Mouse (Mus musculus) left cerebral cortex, postnatal 25 days (tissue): ENCODE data around the gene Vasp. TPM values are rescaled to one million over a fixed set of nuclear protein-coding genes. Genes with fewer than 3 reads are reported as not detected.

Source experiments
- DNase-seq, 2 experiments: peaks; one replicate each; pipeline ENCODE4 v3.0.0; 2022; ENCODE audit warnings: low spot score in 2 of 2, mixed read lengths in 1 of 2
- intact Hi-C: fragments of 180-260 bp; cut with DNase I; formaldehyde crosslinking; loops from one replicate; pipeline ENCODE4 v1.15.1; 2025
- total RNA-seq, 2 experiments: library from RNA; stranded (reverse); gene quantifications; 2 replicates each; pipeline ENCODE4 v1.2.3; 2021

Gene Vasp
- total RNA-seq, 2 experiments from 2014 or later = 13.1 to 14.3 TPM

DNA sequence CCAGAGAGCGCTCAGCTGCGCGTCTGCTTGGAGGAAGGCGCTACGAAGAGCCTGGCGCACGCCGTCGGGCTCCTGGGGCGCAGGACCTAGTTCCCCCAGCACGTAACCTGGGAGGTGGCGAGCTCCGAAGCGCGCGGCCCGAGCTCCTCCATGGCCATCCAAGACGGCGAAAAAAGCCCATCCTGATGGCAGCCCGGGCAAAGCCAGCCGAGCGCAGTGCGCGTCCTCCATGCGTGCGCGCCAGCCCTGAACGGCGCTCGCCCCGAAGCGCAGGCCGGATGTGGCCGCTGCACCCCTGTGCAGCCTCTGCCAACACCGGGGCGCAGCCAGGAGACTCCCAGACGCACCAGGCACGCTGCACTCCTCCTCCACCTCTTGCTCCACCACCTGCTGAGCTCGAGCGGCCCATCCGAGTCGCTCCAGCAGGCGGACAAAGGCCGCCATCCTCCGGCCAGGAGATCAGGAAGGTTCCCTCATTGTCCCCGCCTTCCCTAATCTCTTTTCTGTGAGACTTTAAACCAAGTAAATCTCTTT lies 8.0 kb upstream of the Vasp start, which contains the start of gene Ppm1n:
Ppm1n (minus strand) TSS at position 484 of the 534 bp plus-strand sequence.
- intact Hi-C loops = no loop called here
- DNase-seq = no peak

GRCm38 (mm10) chr7:19279052-19279451 lies 7.4 kb upstream of the Vasp start:
- intact Hi-C loops = no loop called here
- DNase-seq = no peak

DNA sequence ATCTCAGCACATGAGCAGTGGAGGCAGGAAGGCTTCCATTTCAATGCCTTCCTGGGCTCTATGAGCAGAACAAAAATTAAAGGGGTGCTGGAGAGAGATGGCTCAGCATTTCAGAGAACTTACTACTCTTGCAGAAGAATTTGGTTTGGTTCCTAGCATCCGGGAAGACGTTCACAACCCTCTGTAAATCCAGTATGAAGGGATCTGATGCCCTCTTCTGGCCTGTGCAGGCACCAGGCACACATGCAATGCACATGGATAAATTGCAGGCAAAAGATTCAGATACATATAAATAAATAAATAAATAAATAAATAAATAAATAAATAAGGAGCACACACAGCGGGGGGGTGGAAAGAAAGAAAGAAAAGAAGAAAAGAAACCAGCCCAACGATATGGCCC lies 4.6 kb upstream of the Vasp start:
- intact Hi-C loops = no loop called here
- DNase-seq = no peak

GRCm38 (mm10) chr7:19272173-19272764 lies 652 bp upstream of the Vasp start:
- DNase-seq = peak; percentile 32 to 33
- intact Hi-C loops = no loop called here

DNA sequence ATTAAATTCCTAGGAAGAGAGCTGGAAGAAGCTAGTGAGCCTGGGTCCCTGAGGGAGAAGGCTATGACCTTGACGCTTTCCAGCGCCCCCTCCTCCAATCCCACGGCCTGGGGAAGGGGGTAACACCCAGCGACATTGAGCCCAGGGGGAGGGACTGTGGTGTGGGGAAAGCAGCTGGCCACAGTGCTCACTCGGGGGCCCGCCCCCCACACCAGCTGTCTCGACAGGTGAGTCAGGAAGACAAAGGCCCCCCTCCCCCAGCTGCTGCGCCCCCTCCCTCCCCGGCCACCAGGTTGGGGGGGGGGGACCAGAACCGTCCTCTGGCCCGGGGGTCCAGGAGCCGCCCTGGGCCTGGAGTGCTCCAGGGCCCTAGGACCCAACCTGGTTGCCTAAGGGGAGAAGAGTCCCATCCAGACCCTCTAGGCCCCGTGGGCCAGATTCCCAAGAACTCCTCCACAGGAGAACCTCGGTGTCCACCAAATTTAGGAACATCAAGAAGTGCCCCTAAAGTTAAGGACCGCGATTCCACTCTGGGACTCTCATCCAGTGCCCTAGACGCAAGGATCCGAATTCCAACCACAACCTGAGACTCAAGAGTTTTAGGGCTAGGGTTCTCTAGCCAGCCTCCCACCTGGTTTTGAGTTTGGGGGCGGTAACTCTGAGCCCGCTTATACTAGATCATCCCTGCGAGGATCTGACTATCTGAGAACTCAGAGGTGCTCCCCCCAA lies 944 bp downstream of the Vasp start:
- DNase-seq = no peak
- intact Hi-C loops = loop anchor here (1.0 kb wide), 1 partner anchor 42 kb away; the partner anchor contains the start of gene Opa3

DNA sequence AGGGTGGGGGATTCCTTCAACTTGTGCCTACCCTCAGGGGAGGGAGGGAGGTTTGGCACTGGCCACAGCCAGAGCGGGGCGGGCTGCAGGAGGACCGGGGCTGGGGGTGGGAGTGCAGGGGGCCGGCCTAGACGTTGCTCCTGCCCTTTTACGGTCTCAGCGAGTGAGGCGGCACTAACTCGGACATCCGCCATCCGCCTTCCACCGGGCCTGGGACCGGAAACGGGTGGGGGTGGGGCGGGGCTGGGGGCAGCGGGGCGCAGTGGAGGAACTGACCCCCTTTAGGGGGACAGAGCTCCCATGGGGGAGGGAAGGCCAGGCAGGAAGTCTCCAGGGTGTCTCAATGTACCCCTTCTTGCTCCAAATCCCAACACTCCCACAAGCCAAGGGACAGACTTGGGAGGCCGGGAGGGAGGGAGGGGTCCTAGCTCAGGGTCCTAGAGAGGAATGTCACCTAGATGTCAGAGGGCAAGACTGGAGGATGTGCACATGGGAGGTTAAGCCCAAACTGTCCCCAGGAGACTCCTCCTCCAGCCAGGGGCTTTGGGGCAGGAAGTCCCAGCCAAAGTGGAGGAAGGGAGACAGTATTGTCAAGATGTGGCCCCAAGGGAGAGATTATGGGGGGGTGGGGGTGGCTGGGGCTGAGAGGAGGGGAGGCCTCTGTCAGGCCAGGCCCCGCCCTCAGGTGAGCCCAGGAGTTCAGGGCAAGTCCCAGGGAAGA lies 1.7 kb downstream of the Vasp start:
- no peak for DNase-seq
- intact Hi-C loops = no loop called here

DNA sequence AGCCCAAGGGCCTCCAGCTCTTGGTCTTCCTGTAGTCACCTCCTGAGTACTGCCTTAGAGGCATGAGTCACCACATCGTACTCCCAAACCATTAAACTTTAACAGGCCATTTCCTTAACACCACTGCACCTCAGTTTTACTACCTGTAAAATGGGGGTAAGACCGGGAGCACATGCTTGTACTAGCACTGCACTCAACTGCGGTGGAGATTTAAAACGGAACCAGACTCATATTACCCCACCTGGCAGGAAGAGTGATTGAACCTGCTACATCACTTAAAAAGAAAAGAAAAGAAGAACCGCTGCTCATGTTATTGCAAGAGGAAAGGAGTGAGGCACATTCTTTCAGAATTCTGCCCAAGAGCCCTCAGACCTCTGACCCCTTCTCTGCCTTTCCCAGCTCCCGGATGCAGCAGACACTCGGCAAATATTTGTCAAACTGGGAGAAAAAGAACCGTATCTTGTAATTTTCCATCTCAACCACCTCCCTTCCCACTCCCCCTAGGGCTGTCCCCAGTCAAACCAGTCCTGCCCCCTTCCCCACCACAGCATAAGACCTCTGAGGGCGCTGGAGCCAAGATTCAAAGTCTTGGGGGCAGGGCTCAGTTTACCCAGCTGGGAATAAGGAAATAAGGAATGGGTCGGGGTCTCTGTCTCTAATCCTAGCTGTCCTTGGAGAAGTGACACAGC lies 2.5 kb downstream of the Vasp start:
- no peak for DNase-seq
- intact Hi-C loops = no loop called here

DNA sequence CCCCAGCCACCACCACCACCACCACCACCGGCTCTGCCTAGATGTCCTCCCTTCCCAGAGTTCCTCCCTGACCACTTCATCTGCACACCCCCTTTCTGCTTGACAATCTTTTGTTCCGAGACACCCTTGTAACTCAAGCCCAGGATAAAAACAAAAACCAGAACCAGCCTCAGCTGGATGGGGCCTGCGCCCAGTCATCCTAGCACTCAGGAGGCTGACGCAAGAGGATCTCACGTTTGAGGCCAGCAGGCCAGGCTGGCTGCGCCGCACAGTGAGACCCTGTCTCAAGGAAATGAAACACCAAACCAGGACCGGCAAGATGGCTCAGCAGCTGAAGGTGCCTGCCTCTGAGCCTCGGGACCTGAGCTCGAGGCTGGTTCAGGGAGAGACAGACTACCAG lies 4.6 kb downstream of the Vasp start:
- intact Hi-C loops = no loop called here
- no peak for DNase-seq

- intact Hi-C loops = no loop called here
- DNase-seq = peak in 1 of 2 experiments; percentile 44
Observed at GRCm38 (mm10) chr7:19265928-19266822, 5.4 kb downstream of the Vasp start.

DNA sequence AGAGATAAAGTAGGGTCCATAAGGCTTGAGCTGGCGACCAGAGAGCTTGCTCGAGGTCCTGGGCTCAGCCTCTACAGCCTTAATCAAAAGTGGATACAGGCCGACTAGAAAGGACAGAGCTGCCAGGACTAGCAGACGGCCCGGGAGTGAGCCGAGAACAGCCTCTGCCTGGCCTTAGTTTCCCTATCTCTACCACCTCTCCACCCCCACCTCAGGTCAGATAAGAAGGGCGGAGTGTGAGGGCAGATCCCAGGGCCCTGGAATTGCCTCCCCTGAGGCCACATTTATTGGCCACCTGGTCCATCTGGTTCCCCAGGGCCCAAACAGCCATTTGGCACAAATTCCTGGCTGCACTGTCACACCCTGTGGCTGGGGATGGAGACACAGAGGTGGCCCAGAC lies 6.5 kb downstream of the Vasp start:
- intact Hi-C loops = no loop called here

DNA sequence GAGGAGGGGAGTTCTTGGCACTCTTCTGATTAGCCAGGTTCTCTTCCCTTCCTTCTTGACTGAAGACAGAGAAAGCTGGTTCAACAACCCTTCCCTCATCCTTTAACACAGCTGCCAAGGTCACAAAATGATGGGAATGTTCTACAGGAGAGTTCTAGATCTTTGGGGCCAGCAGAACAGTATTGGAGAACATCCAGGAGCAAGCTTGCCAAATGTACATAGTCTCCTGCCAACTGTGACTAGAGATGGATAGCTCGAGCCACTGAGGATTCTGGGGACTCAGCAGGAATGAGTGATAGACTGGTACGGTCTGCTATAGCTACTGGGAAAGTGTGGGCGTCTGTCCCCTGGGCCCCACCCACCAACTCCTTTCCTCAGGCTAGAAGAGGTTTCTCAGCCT lies 13.3 kb downstream of the Vasp start:
- peak in 1 of 2 experiments; percentile 20 for DNase-seq
- intact Hi-C loops = no loop called here

More for the DNA sequence above, 6.5 kb downstream of the Vasp start:
- no peak for DNase-seq

- intact Hi-C loops = no loop called here
- peak; percentile 52 to 57 for DNase-seq
Observed at GRCm38 (mm10) chr7:19257390-19258022, 14.1 kb downstream of the Vasp start.

- intact Hi-C loops = no loop called here
Observed at GRCm38 (mm10) chr7:19256567-19256966, 15.1 kb downstream of the Vasp start.

DNA sequence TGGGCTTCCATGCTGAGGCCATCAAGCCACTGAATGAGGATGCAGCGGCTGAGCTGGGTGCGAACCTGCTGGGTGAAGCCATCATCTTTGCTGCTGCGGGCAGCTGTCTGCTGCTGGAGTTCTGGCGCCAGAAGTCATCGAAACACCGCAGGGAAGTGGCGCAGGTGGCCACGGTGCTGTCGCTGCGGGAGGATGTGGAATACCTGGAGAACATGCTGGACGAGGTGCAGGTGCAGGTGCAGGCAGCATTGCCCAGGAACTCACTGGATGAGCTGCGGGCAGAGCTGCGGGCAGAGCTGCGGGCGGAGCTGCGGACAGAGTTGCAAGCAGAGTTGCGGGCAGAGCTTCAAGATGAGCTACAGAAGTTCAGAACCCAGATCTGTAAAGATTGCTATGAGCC lies 16.2 kb downstream of the Vasp start:
- intact Hi-C loops = no loop called here
- no peak for DNase-seq

More at GRCm38 (mm10) chr7:19256567-19256966, 15.1 kb downstream of the Vasp start:
- no peak for DNase-seq

- no peak for DNase-seq
- intact Hi-C loops = no loop called here
Observed at GRCm38 (mm10) chr7:19253437-19253836, 18.2 kb downstream of the Vasp start.

DNA sequence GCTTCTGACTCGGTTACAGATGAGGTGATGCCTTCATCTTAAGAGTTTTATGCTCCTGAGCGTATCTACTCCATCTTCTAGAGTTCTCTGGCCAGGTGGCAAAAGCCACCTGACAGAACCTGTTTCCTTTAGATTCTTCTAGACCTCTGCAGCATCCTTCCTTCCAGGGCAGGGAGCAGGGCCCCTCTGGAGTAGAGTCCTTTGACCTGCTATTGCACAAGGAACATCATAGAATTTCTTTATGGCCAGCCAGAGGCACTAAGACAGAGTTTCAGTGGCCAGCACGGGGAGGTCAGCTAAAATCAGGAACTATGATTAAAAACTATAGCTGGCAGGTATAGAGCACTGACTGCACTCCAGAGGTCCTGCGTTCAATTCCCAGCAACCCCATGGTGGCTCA lies 19.5 kb downstream of the Vasp start:
- no peak for DNase-seq
- intact Hi-C loops = no loop called here

DNA sequence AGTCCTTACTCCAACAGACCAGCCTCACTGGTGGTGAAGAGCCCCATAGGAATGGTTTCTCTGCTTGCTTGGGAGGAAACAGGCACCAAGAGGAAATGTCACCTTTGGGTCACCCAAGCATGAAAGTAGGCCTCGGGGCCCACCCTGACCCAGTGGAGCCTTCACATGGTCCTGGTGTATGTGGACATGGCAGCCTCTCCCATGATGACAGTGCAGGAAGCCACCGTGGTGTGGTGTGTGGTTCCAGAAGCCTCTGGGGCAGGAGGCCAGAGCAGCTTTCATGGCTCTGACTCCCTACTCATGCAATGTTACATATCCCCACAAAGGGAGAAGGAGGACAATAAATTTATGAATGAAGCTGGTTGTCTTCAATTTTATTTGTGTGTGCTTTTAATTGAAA lies 24.1 kb downstream of the Vasp start:
- intact Hi-C loops = no loop called here
- DNase-seq = no peak

GRCm38 (mm10) chr7:19246855-19247254 lies 24.8 kb downstream of the Vasp start:
- intact Hi-C loops = no loop called here
- DNase-seq = no peak
